Mouse (Mus musculus): ENCODE measurements around the gene Gm17349. TPM values are rescaled to one million over a fixed set of nuclear protein-coding genes. Genes with fewer than 3 reads are reported as not detected.
"Not testable (repeated sequence)": the region's sequence is repeated elsewhere in the genome, so short reads cannot be mapped to it uniquely, and the experiment has no call there.

The Gm17349 gene
- polyA plus RNA-seq, 1 experiment from 2014 or later, result not detected

GRCm38 (mm10) chr15:99703676-99704040 lies 1.6 kb downstream of the Gm17349 start:
- Histone ChIP-seq H3K9ac (ENCODE audit: low read length) (peak overlapping the region; percentile 74), H3K27ac (ENCODE audit: low read depth, low read length) (peak overlapping the region; percentile 89; the same call in 1 of the 2 replicates), H3K4me2 (ENCODE audit: low read length) (peak overlapping the region; percentile 92), H3K9me3 (replicated peaks; ENCODE audit: control insufficient read depth, low read length) (no peaks in the 10 kb centered on the region), H3K27me3 (replicated peaks; ENCODE audit: control insufficient read depth, insufficient read depth, low read length) (no peaks in the 10 kb centered on the region), H3K4me3 (ENCODE audit: low read depth, low read length) (peak overlapping the region; percentile 47), H3K4me1 (ENCODE audit: control insufficient read depth, insufficient read depth, low read length) (peaks cover 19% of the 10 kb centered on the region), H3K36me3 (ENCODE audit: control insufficient read depth, insufficient read depth, low read length) (peaks cover 48% of the 10 kb centered on the region)
- ATAC-seq (no peak), DNase-seq (ENCODE audit: low spot score) (no peak)
- WGBS, result 62% methylated on average over 5 of the region's 5 CpGs

- peaks cover 43% of the 10 kb centered on the region for H3K36me3 ChIP-seq (ENCODE audit: control insufficient read depth, insufficient read depth, low read length)
- ATAC-seq (no peak), DNase-seq (ENCODE audit: low spot score) (no peak)
Observed at GRCm38 (mm10) chr15:99703104-99703503, 2.2 kb downstream of the Gm17349 start.

GRCm38 (mm10) chr15:99701999-99702900 lies 3.0 kb downstream of the Gm17349 start, which contains the start of gene Smarcd1:
Smarcd1 (plus strand) TSS chr15:99702129.
- H3K9me3 ChIP-seq (replicated peaks; ENCODE audit: control insufficient read depth, low read length), result no peaks in the 10 kb centered on the region
- H3K4me2 ChIP-seq (ENCODE audit: low read length), result peak within 1 kb of the TSS; percentile 92
- DNase-seq (ENCODE audit: low spot score), result peak; percentile 98
- H3K9ac ChIP-seq (ENCODE audit: low read length), result peak within 1 kb of the TSS; percentile 74
- H3K27ac ChIP-seq (ENCODE audit: low read depth, low read length), result peak within 1 kb of the TSS; percentile 89
- ATAC-seq, result peak; percentile 98
- H3K4me1 ChIP-seq (ENCODE audit: control insufficient read depth, insufficient read depth, low read length), result peaks cover 19% of the 10 kb centered on the region
- peaks cover 42% of the 10 kb centered on the region for H3K36me3 ChIP-seq (ENCODE audit: control insufficient read depth, insufficient read depth, low read length)
- H3K4me3 ChIP-seq (ENCODE audit: low read depth, low read length), result peak within 1 kb of the TSS; percentile 47
- under 1% methylated on average over 63 of the region's 71 CpGs for WGBS
- H3K27me3 ChIP-seq (replicated peaks; ENCODE audit: control insufficient read depth, insufficient read depth, low read length), result no peaks in the 10 kb centered on the region

More at GRCm38 (mm10) chr15:99703104-99703503, 2.2 kb downstream of the Gm17349 start:
- Histone ChIP-seq H3K9ac (ENCODE audit: low read length) (peak overlapping the region; percentile 74), H3K9me3 (replicated peaks; ENCODE audit: control insufficient read depth, low read length) (no peaks in the 10 kb centered on the region), H3K27ac (ENCODE audit: low read depth, low read length) (peak overlapping the region; percentile 89), H3K4me2 (ENCODE audit: low read length) (peak overlapping the region; percentile 92), H3K27me3 (replicated peaks; ENCODE audit: control insufficient read depth, insufficient read depth, low read length) (no peaks in the 10 kb centered on the region), H3K4me3 (ENCODE audit: low read depth, low read length) (peak overlapping the region; percentile 47), H3K4me1 (ENCODE audit: control insufficient read depth, insufficient read depth, low read length) (peaks cover 19% of the 10 kb centered on the region)
- WGBS, result 60% methylated on average over 9 of the region's 9 CpGs

GRCm38 (mm10) chr15:99701640-99701998 lies 3.7 kb downstream of the Gm17349 start:
- Histone ChIP-seq H3K9ac (ENCODE audit: low read length) (peak overlapping the region; percentile 74), H3K27ac (ENCODE audit: low read depth, low read length) (peak overlapping the region; percentile 89; the same call in 1 of the 2 replicates), H3K4me2 (ENCODE audit: low read length) (peak overlapping the region; percentile 18), H3K36me3 (ENCODE audit: control insufficient read depth, insufficient read depth, low read length) (peaks cover 40% of the 10 kb centered on the region), H3K4me3 (ENCODE audit: low read depth, low read length) (peak overlapping the region; percentile 47), H3K4me1 (ENCODE audit: control insufficient read depth, insufficient read depth, low read length) (peaks cover 19% of the 10 kb centered on the region)
- not testable (repeated sequence) for H3K27me3 ChIP-seq (replicated peaks; ENCODE audit: control insufficient read depth, insufficient read depth, low read length); H3K9me3 ChIP-seq (replicated peaks; ENCODE audit: control insufficient read depth, low read length); DNase-seq (ENCODE audit: low spot score); ATAC-seq
- 48% methylated on average over 16 of the region's 16 CpGs for WGBS

- Histone ChIP-seq H3K9ac (ENCODE audit: low read length) (no peak overlapping the region), H3K4me3 (ENCODE audit: low read depth, low read length) (no peak overlapping the region), H3K4me2 (ENCODE audit: low read length) (no peak overlapping the region), H3K36me3 (ENCODE audit: control insufficient read depth, insufficient read depth, low read length) (peaks cover 41% of the 10 kb centered on the region), H3K27ac (ENCODE audit: low read depth, low read length) (no peak overlapping the region), H3K27me3 (replicated peaks; ENCODE audit: control insufficient read depth, insufficient read depth, low read length) (no peaks in the 10 kb centered on the region), H3K4me1 (ENCODE audit: control insufficient read depth, insufficient read depth, low read length) (peaks cover 19% of the 10 kb centered on the region), H3K9me3 (replicated peaks; ENCODE audit: control insufficient read depth, low read length) (no peaks in the 10 kb centered on the region)
- WGBS, result 87% methylated on average over 18 of the region's 18 CpGs
- DNase-seq (ENCODE audit: low spot score), result no peak
- no peak for ATAC-seq
Observed at GRCm38 (mm10) chr15:99700219-99701106, 4.8 kb downstream of the Gm17349 start.

GRCm38 (mm10) chr15:99699715-99700114 lies 5.6 kb downstream of the Gm17349 start:
- WGBS, result 86% methylated on average over 10 of the region's 10 CpGs
- peaks cover 19% of the 10 kb centered on the region for H3K4me1 ChIP-seq (ENCODE audit: control insufficient read depth, insufficient read depth, low read length)
- H3K4me2 ChIP-seq (ENCODE audit: low read length), result no peak overlapping the region
- ATAC-seq (no peak), DNase-seq (ENCODE audit: low spot score) (no peak)
- no peak overlapping the region for H3K4me3 ChIP-seq (ENCODE audit: low read depth, low read length)
- no peaks in the 10 kb centered on the region for H3K9me3 ChIP-seq (replicated peaks; ENCODE audit: control insufficient read depth, low read length)
- H3K36me3 ChIP-seq (ENCODE audit: control insufficient read depth, insufficient read depth, low read length), result peaks cover 39% of the 10 kb centered on the region
- H3K9ac ChIP-seq (ENCODE audit: low read length), result no peak overlapping the region
- H3K27ac ChIP-seq (ENCODE audit: low read depth, low read length), result no peak overlapping the region
- H3K27me3 ChIP-seq (replicated peaks; ENCODE audit: control insufficient read depth, insufficient read depth, low read length), result no peaks in the 10 kb centered on the region

GRCm38 (mm10) chr15:99698533-99699085 lies 6.7 kb downstream of the Gm17349 start:
- H3K36me3 ChIP-seq (ENCODE audit: control insufficient read depth, insufficient read depth, low read length), result peaks cover 28% of the 10 kb centered on the region
- H3K9ac ChIP-seq (ENCODE audit: low read length), result no peak overlapping the region

GRCm38 (mm10) chr15:99697309-99697708 lies 8.0 kb downstream of the Gm17349 start:
- Histone ChIP-seq H3K27me3 (replicated peaks; ENCODE audit: control insufficient read depth, insufficient read depth, low read length) (no peaks in the 10 kb centered on the region), H3K27ac (ENCODE audit: low read depth, low read length) (no peak overlapping the region), H3K9me3 (replicated peaks; ENCODE audit: control insufficient read depth, low read length) (no peaks in the 10 kb centered on the region), H3K4me3 (ENCODE audit: low read depth, low read length) (no peak overlapping the region), H3K36me3 (ENCODE audit: control insufficient read depth, insufficient read depth, low read length) (peaks cover 23% of the 10 kb centered on the region; the same call in 1 of the 2 replicates), H3K4me1 (ENCODE audit: control insufficient read depth, insufficient read depth, low read length) (0 out of 2 replicates have a peak, but pooled peaks cover 2% of the 10 kb centered on the region), H3K4me2 (ENCODE audit: low read length) (no peak overlapping the region), H3K9ac (ENCODE audit: low read length) (no peak overlapping the region)
- ATAC-seq (no peak), DNase-seq (ENCODE audit: low spot score) (no peak)
- 31% methylated on average over 2 of the region's 2 CpGs for WGBS

More at GRCm38 (mm10) chr15:99698533-99699085, 6.7 kb downstream of the Gm17349 start:
- H3K4me3 ChIP-seq (ENCODE audit: low read depth, low read length), result no peak overlapping the region
- peaks cover 11% of the 10 kb centered on the region for H3K4me1 ChIP-seq (ENCODE audit: control insufficient read depth, insufficient read depth, low read length)
- H3K27me3 ChIP-seq (replicated peaks; ENCODE audit: control insufficient read depth, insufficient read depth, low read length), result no peaks in the 10 kb centered on the region
- DNase-seq (ENCODE audit: low spot score) (no peak), ATAC-seq (no peak)
- H3K9me3 ChIP-seq (replicated peaks; ENCODE audit: control insufficient read depth, low read length), result no peaks in the 10 kb centered on the region
- H3K4me2 ChIP-seq (ENCODE audit: low read length), result no peak overlapping the region
- no peak overlapping the region for H3K27ac ChIP-seq (ENCODE audit: low read depth, low read length)
- 40% methylated on average over 20 of the region's 20 CpGs for WGBS
